Mouse (Mus musculus) forebrain, embryonic 10.5 days (tissue): ENCODE results near the gene Wdr66. TPM values are rescaled to one million over a fixed set of nuclear protein-coding genes. Genes with fewer than 3 reads are reported as not detected.

Experiments
- DNase-seq: peaks from one replicate; pipeline ENCODE4 v3.0.0-alpha.2; 2017; ENCODE audit warnings: low spot score; ENCODE audit errors: extremely low spot score
- H3K27ac ChIP-seq: fragments of 300-500 bp; sonication (generic); 2 replicates; pipeline ENCODE4 v1.5.1; 2016; ENCODE audit warnings: mild to moderate bottlenecking
- H3K27me3 ChIP-seq: fragments of 300-500 bp; sonication (generic); 2 replicates; pipeline ENCODE4 v1.6.1; 2016; ENCODE audit warnings: mild to moderate bottlenecking; ENCODE audit not compliant: poor library complexity, severe bottlenecking
- H3K36me3 ChIP-seq: fragments of 300-500 bp; sonication (generic); replicated peaks from 2 replicates; pipeline ENCODE4 v1.6.1; 2016; ENCODE audit warnings: mild to moderate bottlenecking, moderate library complexity
- H3K4me1 ChIP-seq: fragments of 300-500 bp; sonication (generic); 2 replicates; pipeline ENCODE4 v1.6.1; 2016
- H3K4me3 ChIP-seq: fragments of 300-500 bp; sonication (generic); 2 replicates; pipeline ENCODE4 v1.5.1; 2016; ENCODE audit warnings: mild to moderate bottlenecking, moderate library complexity
- H3K9me3 ChIP-seq: fragments of 300-500 bp; sonication (generic); 2 replicates; pipeline ENCODE4 v1.6.1; 2016; ENCODE audit warnings: mild to moderate bottlenecking, moderate library complexity
- WGBS: fragments of 180-500 bp; shearing (Covaris S2); methylation state at CpG from one replicate; pipeline ENCODE4 v1.1.7; 2016; 5-methylcytosine and 5-hydroxymethylcytosine counted together
- polyA plus RNA-seq: library from polyadenylated mRNA; unstranded; fragments of >200 nt; fragmentation: Nextera tagmentation; extraction: Ambion mirVana; gene quantifications from 2 replicates; pipeline ENCODE4 v1.2.1, GENCODE M21; 2016

The Wdr66 gene
- polyA plus RNA-seq, 1 experiment from 2014 or later: 1.4 TPM

DNA sequence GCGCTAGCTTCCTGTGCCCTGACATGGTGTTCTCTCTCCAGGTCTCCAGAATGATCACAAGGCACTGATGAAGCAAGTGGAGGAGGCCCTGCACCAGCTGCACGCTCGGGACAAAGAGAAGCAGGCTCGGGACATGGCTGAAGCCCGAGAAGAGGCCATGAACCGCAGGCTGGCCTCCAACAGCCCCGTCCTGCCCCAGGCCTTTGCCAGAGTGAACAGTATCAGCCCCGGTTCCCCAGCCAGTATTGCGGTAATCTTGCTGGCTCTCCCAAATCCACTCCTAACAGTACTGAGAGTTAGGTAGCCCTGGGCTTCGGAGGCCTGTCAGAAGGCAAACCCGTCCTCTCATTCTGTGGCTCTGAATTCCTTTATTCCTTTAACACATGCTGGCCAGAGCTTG, 12.4 kb upstream of the Wdr66 start:
- DNase-seq: no peak
- Histone ChIP-seq H3K27me3 (no peaks in the 10 kb centered on the region), H3K4me3 (no peak overlapping the region), H3K4me1 (peaks cover 6% of the 10 kb centered on the region; the same call in 1 of the 2 replicates), H3K36me3 (peaks cover 89% of the 10 kb centered on the region), H3K9me3 (no peaks in the 10 kb centered on the region), H3K27ac (no peak overlapping the region)
- WGBS: 91% methylated on average over 11 of the region's 11 CpGs

DNA sequence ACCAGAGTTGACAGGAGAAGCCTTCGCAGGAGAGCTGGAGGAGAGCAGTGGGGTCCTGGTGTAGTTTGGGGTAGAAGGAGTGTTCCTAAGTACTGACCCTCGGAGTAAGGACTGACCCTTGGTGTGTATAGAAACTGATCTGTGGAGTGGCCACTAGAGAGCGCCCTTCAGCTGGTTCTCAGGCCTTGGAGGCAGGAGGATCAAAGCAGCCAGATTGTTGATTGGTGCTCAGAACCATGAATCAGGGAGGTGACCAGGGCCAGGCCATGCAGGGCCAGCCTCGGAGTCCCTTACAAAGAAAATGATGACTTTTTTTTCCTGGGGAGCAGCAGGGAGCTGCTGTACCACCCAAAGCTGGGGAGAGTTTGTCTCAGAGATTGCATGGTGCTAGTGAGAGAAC, 6.4 kb upstream of the Wdr66 start:
- no peak overlapping the region for H3K4me3 ChIP-seq
- peak; percentile 65 for DNase-seq
- 0 out of 2 replicates have a peak, but pooled peaks cover 4% of the 10 kb centered on the region for H3K4me1 ChIP-seq
- H3K9me3 ChIP-seq: no peaks in the 10 kb centered on the region
- H3K27ac ChIP-seq: no peak overlapping the region
- no peaks in the 10 kb centered on the region for H3K27me3 ChIP-seq
- WGBS: 20% methylated on average over 4 of the region's 4 CpGs
- peaks cover 56% of the 10 kb centered on the region for H3K36me3 ChIP-seq

DNA sequence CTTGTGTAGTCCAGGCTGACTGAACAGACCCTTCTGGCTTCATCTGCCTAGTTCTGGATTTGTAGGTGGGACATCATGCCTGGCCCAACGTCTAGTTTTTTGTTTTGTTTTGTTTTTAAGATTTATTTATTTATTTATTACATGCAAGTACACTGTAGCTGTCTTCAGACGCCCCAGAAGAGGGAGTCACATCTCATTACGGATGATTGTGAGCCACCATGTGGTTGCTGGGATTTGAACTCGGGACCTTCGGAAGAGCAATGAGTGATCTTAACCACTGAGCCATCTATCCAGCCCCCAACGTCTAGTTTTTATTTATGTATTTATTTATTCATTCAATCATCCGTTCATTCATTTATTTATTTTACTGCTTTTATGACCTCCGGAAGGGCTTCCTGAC, 512 bp upstream of the Wdr66 start:
- DNase-seq: no peak
- H3K9me3 ChIP-seq: no peaks in the 10 kb centered on the region
- peaks cover 11% of the 10 kb centered on the region for H3K4me1 ChIP-seq
- H3K27me3 ChIP-seq: peaks cover 20% of the 10 kb centered on the region
- no peak overlapping the region for H3K27ac ChIP-seq
- peaks cover 14% of the 10 kb centered on the region for H3K36me3 ChIP-seq
- peak overlapping the region; percentile 42 for H3K4me3 ChIP-seq
- WGBS: 75% methylated on average over 8 of the region's 8 CpGs

DNA sequence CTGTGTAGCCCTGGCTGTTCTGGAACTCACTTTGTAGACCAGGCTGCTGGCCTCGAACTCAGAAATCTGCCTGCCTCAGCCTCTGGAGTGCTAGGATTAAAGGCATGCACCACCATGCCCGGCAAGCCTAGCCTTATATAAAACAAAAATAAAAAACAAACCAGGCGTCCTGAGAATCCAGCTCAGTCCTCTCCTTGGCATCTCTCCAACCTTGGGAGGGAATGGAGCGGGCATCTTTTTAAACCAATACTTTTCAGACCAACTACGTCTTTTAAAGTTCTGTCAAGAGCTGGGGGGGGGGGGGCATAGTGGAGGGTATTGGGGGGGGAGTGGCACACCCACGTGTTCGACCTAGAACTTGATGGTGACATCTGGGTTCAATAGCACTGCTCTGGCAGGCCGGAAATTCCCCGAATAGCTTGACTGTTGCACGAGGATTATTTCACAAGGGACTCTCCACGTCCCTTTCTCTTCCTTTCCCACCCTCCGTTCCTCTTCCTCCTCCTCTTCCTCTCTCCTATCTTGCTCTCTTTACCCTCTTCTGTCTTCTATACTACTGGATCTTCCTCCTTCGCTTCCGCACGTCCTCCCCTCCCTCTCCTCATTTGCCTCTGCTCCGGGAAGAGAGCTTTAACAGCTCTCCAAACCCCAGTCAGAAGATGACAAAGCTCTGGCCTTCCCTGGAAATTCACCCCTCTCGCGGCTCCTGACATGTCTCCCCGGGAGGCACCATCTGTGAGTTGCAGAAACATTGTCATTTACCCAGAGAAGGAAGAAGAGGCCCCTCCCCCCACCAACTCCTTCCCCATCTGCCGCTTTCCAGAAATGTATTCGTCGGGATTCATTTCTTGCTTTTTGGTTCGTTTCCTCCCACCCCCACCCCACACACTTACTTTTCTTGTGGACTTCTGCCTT, 5.2 kb downstream of the Wdr66 start:
- Histone ChIP-seq H3K27ac (peak overlapping the region; percentile 82), H3K4me3 (peak overlapping the region; percentile 25), H3K9me3 (no peaks in the 10 kb centered on the region), H3K4me1 (peaks cover 22% of the 10 kb centered on the region), H3K27me3 (peaks cover 20% of the 10 kb centered on the region), H3K36me3 (no peaks in the 10 kb centered on the region)
- peak; percentile 41 for DNase-seq
- WGBS: 50% methylated on average over 23 of the region's 23 CpGs

DNA sequence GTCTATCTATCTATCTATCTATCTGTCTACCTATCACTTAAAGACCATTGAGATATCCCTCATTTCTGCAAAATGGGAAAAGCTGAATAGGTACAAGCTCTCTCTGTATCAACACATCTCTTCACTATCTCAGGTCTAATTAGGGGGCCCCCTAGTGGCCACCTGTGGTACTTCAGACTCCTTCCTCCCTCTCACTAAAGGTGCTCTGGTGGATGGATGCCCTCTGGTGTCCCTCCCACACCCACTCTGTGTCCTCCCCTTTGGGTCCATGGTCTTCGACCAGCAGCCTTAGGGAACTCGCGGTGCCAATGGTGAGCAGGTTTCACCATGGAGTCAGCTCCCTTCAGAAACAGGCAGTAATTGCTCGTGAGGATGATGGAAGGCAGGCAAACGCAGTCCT, 7.1 kb downstream of the Wdr66 start:
- no peak overlapping the region for H3K4me3 ChIP-seq
- WGBS: 55% methylated on average over 5 of the region's 5 CpGs
- no peak overlapping the region for H3K27ac ChIP-seq
- no peaks in the 10 kb centered on the region for H3K36me3 ChIP-seq
- peak; percentile 62 for DNase-seq
- peaks cover 16% of the 10 kb centered on the region for H3K4me1 ChIP-seq
- peaks cover 7% of the 10 kb centered on the region for H3K27me3 ChIP-seq
- H3K9me3 ChIP-seq: no peaks in the 10 kb centered on the region

DNA sequence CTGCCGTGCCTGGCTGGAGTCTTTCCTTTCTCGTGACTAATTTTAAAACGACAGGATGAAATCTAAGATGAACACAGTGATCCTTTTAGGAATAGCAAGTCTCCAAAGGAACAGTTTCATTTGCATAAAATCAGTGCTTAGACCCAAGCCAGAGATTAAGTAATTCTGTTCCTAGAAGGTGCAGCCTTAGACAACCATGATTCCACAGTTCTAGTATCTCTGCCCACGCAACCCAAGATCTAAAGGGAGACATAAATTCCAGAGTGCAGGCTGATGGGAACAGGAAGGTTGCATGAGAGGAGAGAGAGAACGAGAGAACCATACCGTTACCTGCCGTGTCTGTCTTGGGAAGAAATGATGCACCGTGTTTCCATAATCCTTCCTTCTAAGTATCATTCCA, 8.8 kb downstream of the Wdr66 start:
- H3K4me3 ChIP-seq: no peak overlapping the region
- no peaks in the 10 kb centered on the region for H3K27me3 ChIP-seq
- H3K36me3 ChIP-seq: no peaks in the 10 kb centered on the region
- WGBS: 84% methylated on average over 8 of the region's 8 CpGs
- DNase-seq: no peak
- peaks cover 16% of the 10 kb centered on the region for H3K4me1 ChIP-seq
- H3K27ac ChIP-seq: no peak overlapping the region
- no peaks in the 10 kb centered on the region for H3K9me3 ChIP-seq

DNA sequence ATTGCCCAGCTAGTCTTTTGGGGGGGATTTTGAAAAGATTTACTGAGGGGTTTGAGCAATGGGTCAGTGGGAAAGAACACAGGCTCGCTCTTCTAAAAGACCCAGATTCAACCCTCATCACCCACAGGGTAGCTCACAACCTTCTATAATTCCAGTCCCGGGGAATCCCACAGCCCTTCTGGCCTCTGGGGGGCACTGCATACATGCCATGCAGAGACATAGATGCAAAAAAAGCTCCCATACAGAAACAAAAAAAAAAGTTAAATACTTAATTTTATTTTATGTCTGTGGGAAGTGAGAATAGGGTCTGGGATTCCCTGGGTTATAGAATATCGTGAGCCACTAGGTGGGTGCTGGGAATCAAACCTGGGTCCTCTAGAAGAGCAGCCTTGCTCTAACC, 15.0 kb downstream of the Wdr66 start:
- H3K27me3 ChIP-seq: no peaks in the 10 kb centered on the region
- H3K9me3 ChIP-seq: peaks cover 3% of the 10 kb centered on the region; the same call in 1 of the 2 replicates
- no peak overlapping the region for H3K4me3 ChIP-seq
- H3K36me3 ChIP-seq: no peaks in the 10 kb centered on the region
- DNase-seq: no peak
- no peak overlapping the region for H3K27ac ChIP-seq
- H3K4me1 ChIP-seq: peaks cover 6% of the 10 kb centered on the region
- WGBS: 87% methylated on average over 3 of the region's 3 CpGs

DNA sequence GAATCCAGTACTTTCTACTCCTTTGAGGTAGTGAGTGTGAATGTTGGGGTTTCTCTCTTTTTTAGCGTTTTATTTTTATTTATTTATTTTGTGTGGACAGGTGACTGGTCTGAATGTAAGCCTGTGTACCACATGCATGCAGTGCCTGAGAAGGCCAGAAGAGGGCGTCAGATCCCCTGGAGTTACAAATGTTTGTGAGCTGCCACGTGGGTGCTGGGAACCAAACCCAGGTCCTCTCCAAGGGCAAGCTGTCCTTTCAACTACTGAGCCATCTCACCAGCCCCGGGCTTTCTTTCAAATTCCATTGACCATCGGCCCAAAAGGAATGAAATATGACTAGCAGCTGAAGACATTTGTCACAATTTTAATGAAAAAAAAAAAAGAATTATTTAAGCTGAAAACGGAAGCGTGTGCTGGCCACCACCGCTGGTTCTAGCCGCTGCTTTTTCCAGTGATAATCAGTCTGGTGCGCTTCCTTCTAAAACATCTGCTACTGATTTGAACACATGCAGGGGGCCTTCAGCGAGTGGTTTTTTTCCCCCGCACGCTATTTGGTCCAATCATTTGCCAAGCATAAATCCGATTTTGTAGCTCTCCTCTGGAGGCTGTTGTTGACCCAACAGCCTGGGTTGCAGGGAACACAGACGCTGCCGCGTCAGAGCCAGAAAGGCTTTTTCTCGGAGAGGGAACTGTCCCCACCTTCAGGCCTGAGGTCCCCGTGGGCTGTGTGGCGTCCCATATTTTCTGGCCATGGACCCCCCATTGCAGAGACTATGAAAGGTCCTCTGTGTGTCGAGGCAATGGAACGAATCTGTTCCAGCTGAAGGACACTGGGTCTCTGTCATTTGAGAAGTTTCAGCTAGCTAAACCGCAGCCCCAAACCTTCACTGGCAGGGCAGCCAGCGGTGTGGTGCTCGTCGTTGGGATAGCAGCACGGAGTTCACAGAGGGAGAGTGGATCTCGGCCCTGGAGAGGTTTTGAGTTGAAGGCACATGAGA, 16.9 kb downstream of the Wdr66 start:
- WGBS: 71% methylated on average over 28 of the region's 28 CpGs

DNA sequence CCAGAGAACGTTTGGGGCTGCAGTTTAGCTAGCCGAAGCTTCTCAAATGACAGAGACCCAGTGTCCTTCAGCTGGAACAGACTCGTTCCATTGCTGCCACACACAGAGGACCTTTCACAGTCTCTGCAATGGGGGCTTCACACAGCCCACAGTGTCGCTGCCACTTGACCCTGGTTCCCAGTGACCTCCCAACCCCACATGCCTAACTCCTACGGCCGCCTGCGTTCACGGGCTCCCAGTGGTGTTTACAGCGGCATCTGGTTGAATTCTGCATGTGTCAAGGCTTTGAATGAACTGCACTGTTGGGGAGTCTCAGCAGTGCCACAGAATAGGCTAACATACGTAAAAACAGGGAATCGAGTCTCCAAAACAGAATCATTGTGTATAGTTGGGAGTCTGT, 19.0 kb downstream of the Wdr66 start:
- no peak overlapping the region for H3K4me3 ChIP-seq
- H3K4me1 ChIP-seq: peaks cover 16% of the 10 kb centered on the region
- WGBS: 64% methylated on average over 11 of the region's 11 CpGs
- H3K27ac ChIP-seq: peak overlapping the region; percentile 36; the same call in 1 of the 2 replicates
- no peaks in the 10 kb centered on the region for H3K36me3 ChIP-seq
- H3K9me3 ChIP-seq: peaks cover 3% of the 10 kb centered on the region; the same call in 1 of the 2 replicates
- DNase-seq: no peak
- no peaks in the 10 kb centered on the region for H3K27me3 ChIP-seq

More for the DNA sequence above, 16.9 kb downstream of the Wdr66 start:
- Histone ChIP-seq H3K27ac (peak overlapping the region; percentile 1; the same call in 1 of the 2 replicates), H3K4me1 (peaks cover 6% of the 10 kb centered on the region), H3K4me3 (no peak overlapping the region), H3K9me3 (peaks cover 3% of the 10 kb centered on the region; the same call in 1 of the 2 replicates), H3K36me3 (no peaks in the 10 kb centered on the region), H3K27me3 (no peaks in the 10 kb centered on the region)
- DNase-seq: no peak

DNA sequence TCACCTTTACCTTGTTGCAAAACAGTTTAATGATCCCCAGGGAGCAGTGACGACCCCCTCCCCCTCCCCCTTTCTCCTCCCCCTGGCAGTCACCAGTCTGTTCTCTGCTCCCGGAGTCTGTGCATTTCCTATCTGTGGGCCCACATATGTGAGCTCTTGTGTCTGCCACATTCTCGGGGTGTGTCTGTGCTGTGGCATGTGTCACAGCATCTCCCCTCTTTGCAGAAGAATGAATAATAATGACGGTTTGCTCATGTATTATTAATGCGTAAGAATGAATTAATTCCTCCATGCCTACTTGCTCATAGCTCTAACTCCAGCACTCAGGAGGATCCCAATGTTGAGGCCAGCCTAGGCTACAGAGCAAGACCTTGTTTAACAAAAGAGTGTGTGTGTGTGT, 21.0 kb downstream of the Wdr66 start:
- Histone ChIP-seq H3K4me1 (peaks cover 33% of the 10 kb centered on the region), H3K27me3 (no peaks in the 10 kb centered on the region), H3K36me3 (no peaks in the 10 kb centered on the region), H3K9me3 (peaks cover 3% of the 10 kb centered on the region; the same call in 1 of the 2 replicates), H3K4me3 (no peak overlapping the region), H3K27ac (no peak overlapping the region)
- WGBS: 82% methylated on average over 5 of the region's 5 CpGs
- DNase-seq: no peak

DNA sequence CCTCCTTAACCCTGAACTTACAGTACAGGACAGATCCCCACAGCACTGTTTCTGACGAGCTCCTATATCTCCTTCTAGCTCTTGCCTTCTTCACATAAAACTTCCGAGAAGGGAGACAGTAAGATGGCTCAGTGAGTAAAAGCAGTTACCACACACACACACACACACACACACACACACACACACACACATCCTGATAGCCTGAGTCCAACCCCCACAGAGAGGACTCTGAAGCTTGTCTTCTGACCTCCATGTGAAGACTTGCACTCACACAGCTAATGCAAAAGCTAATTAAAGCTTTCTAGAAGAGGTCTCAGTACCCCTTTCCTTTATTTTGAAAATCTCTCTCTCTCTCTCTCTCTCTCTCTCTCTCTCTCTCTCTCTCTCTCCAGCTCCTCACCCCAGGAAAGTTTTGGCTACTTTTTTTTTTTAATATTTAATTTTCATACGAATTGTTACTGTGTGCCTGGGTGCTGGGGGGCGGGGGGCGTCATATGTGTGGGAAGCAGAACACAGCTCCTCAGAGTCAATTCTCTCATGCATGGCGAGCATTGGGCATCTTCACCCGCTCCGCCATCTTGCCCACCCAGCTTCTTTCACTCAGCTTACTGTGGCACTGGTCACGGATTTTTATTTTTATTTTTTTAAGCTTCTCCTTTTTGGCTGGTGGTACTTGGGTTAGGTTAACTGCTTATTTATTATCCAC, 24.9 kb downstream of the Wdr66 start:
- WGBS: 79% methylated on average over 9 of the region's 9 CpGs
- Histone ChIP-seq H3K4me1 (peaks cover 27% of the 10 kb centered on the region), H3K27ac (no peak overlapping the region; the same call in 1 of the 2 replicates), H3K9me3 (no peaks in the 10 kb centered on the region), H3K36me3 (no peaks in the 10 kb centered on the region), H3K27me3 (no peaks in the 10 kb centered on the region), H3K4me3 (no peak overlapping the region)
- DNase-seq: no peak

DNA sequence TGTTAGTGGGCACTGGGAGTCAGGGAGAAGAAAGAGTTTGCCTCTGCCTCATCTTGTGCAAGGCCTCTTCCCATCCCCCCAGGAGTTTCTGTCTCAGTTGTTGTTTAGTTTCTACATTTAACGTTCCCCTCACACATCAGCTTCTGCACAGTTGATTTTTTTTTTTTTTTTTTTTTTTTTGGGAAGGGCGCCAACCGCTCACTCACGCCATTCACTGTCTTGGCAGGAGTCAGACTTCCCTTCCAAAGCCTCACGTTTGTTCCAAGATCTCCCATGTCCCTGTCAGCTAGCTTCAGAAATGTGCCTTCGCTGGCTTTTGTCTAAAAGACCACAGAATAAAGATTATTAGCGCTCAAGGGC, 25.4 kb downstream of the Wdr66 start:
- H3K27me3 ChIP-seq: no peaks in the 10 kb centered on the region
- H3K9me3 ChIP-seq: no peaks in the 10 kb centered on the region
- H3K4me3 ChIP-seq: no peak overlapping the region
- H3K4me1 ChIP-seq: peaks cover 27% of the 10 kb centered on the region
- H3K27ac ChIP-seq: no peak overlapping the region
- no peak for DNase-seq
- H3K36me3 ChIP-seq: no peaks in the 10 kb centered on the region
- WGBS: 70% methylated on average over 7 of the region's 7 CpGs
